Mouse (Mus musculus) embryo, embryonic 11.5 days (tissue): ENCODE data around the gene Tm9sf1.
A peak's percentile ranks its signal among the peaks of the same experiment; 100 is the strongest.

Source experiments
- DNase-seq: peaks from one replicate; pipeline ENCODE4 v3.0.0-alpha.2; 2012; ENCODE audit warnings: low read depth, low spot score

Tm9sf1 gene

GRCm38 (mm10) chr14:55634874-55635522 is 8.6 kb downstream of the Tm9sf1 start:
- no peak for DNase-seq

- DNase-seq: no peak
These were observed 14.3 kb downstream of the Tm9sf1 start for GRCm38 (mm10) chr14:55629312-55629711.

- DNase-seq: no peak
These were observed 15.4 kb downstream of the Tm9sf1 start for GRCm38 (mm10) chr14:55628077-55628827.

GRCm38 (mm10) chr14:55618486-55619195 is 25.0 kb downstream of the Tm9sf1 start:
- no peak for DNase-seq

- DNase-seq: no peak
These were observed 25.8 kb downstream of the Tm9sf1 start, which contains the start of gene Rec8 for GRCm38 (mm10) chr14:55617822-55618221. Gene Rec8 (plus strand): TSS chr14:55618037.

GRCm38 (mm10) chr14:55616844-55617243 is 26.8 kb downstream of the Tm9sf1 start:
- DNase-seq: no peak

- DNase-seq: no peak
These were observed 27.7 kb downstream of the Tm9sf1 start for GRCm38 (mm10) chr14:55615876-55616275.

- no peak for DNase-seq
These were observed 28.9 kb downstream of the Tm9sf1 start for GRCm38 (mm10) chr14:55614565-55615178.

GRCm38 (mm10) chr14:55613346-55613745 is 30.3 kb downstream of the Tm9sf1 start:
- DNase-seq: no peak

GRCm38 (mm10) chr14:55608339-55608738 is 35.3 kb downstream of the Tm9sf1 start:
- DNase-seq: no peak

GRCm38 (mm10) chr14:55605743-55606459 is 37.7 kb downstream of the Tm9sf1 start:
- DNase-seq: no peak

- DNase-seq: no peak
These were observed 38.8 kb downstream of the Tm9sf1 start for GRCm38 (mm10) chr14:55604823-55605222.

GRCm38 (mm10) chr14:55603633-55604576 is 39.7 kb downstream of the Tm9sf1 start:
- DNase-seq: peak; percentile 76

GRCm38 (mm10) chr14:55603271-55603632 is 40.4 kb downstream of the Tm9sf1 start, which contains the start of gene Irf9:
Gene Irf9 (plus strand): TSS chr14:55603571.
- no peak for DNase-seq

GRCm38 (mm10) chr14:55598521-55599390 is 44.9 kb downstream of the Tm9sf1 start:
- no peak for DNase-seq

GRCm38 (mm10) chr14:55596036-55596690 is 47.4 kb downstream of the Tm9sf1 start:
- DNase-seq: no peak

- no peak for DNase-seq
These were observed 51.4 kb downstream of the Tm9sf1 start for GRCm38 (mm10) chr14:55592226-55592625.

GRCm38 (mm10) chr14:55591331-55591891 is 52.2 kb downstream of the Tm9sf1 start, which contains the start of gene Rnf31:
Gene Rnf31 (plus strand): TSS chr14:55591708.
- DNase-seq: peak; percentile 81
